Mouse (Mus musculus) hindbrain, embryonic 15.5 days (tissue): ENCODE results near the gene Ctsz. TPM values are rescaled to one million over a fixed set of nuclear protein-coding genes. Genes with fewer than 3 reads are reported as not detected.

Experiments used
- ATAC-seq: fragments of 200-750 bp; cut with Nextera tagmentation; 2 replicates; pipeline ENCODE4 v1.8.0; 2017; ENCODE audit warnings: low read depth, moderate number of reproducible peaks, moderate TSS enrichment; ENCODE audit not compliant: low FRiP score
- H3K27ac ChIP-seq: fragments of 300-500 bp; sonication (generic); replicated peaks from 2 replicates; pipeline ENCODE4 v1.5.1; 2015; ENCODE audit warnings: mild to moderate bottlenecking, inconsistent platforms
- H3K27me3 ChIP-seq: fragments of 300-500 bp; sonication (generic); 2 replicates; pipeline ENCODE4 v1.6.1; 2015; ENCODE audit warnings: control low read depth, inconsistent platforms
- H3K36me3 ChIP-seq: fragments of 300-500 bp; sonication (generic); 2 replicates; pipeline ENCODE4 v1.6.1; 2015; ENCODE audit warnings: control low read depth, inconsistent platforms
- H3K4me1 ChIP-seq: fragments of 300-500 bp; sonication (generic); replicated peaks from 2 replicates; pipeline ENCODE4 v1.6.1; 2015; ENCODE audit warnings: control low read depth, inconsistent platforms
- H3K4me2 ChIP-seq: fragments of 300-500 bp; sonication (generic); 2 replicates; pipeline ENCODE4 v1.6.1; 2015; ENCODE audit warnings: moderate library complexity, mild to moderate bottlenecking, inconsistent platforms
- H3K4me3 ChIP-seq: fragments of 300-500 bp; sonication (generic); 2 replicates; pipeline ENCODE4 v1.5.1; 2015; ENCODE audit warnings: mild to moderate bottlenecking, inconsistent platforms
- H3K9ac ChIP-seq: fragments of 300-500 bp; sonication (generic); 2 replicates; pipeline ENCODE4 v1.6.1; 2015; ENCODE audit warnings: inconsistent platforms
- H3K9me3 ChIP-seq: fragments of 300-500 bp; sonication (generic); 2 replicates; pipeline ENCODE4 v1.6.1; 2016; ENCODE audit warnings: control low read depth, inconsistent platforms
- WGBS: fragments of 180-500 bp; shearing (Covaris S2); methylation state at CpG from one replicate; pipeline ENCODE4 v1.1.7; 2015; 5-methylcytosine and 5-hydroxymethylcytosine counted together
- polyA plus RNA-seq: library from polyadenylated mRNA; unstranded; fragments of >200 nt; fragmentation: Nextera tagmentation; extraction: Ambion mirVana; gene quantifications from 2 replicates; pipeline ENCODE4 v1.2.1, GENCODE M21; 2015

Gene Ctsz
- polyA plus RNA-seq, 1 experiment from 2014 or later, result 74.8 TPM

- H3K4me3 ChIP-seq, result peak overlapping the region; percentile 99
- H3K36me3 ChIP-seq, result no peaks in the 10 kb centered on the region
- H3K4me1 ChIP-seq, result peaks cover 13% of the 10 kb centered on the region
- WGBS, result 48% methylated on average over 18 of the region's 18 CpGs
- H3K4me2 ChIP-seq, result peak overlapping the region; percentile 91
- no peak for ATAC-seq
- H3K27ac ChIP-seq, result no peak overlapping the region
- no peaks in the 10 kb centered on the region for H3K27me3 ChIP-seq
- H3K9me3 ChIP-seq, result no peaks in the 10 kb centered on the region
- H3K9ac ChIP-seq, result no peak overlapping the region
Observed at GRCm38 (mm10) chr2:174415001-174415730, 23.7 kb downstream of the Ctsz start.

- H3K9ac ChIP-seq, result no peak overlapping the region
- no peaks in the 10 kb centered on the region for H3K36me3 ChIP-seq
- no peaks in the 10 kb centered on the region for H3K27me3 ChIP-seq
- 84% methylated on average over 7 of the region's 7 CpGs for WGBS
- no peak for ATAC-seq
- no peak overlapping the region for H3K4me2 ChIP-seq
- no peak overlapping the region for H3K4me3 ChIP-seq
- H3K4me1 ChIP-seq, result peaks cover 13% of the 10 kb centered on the region
- no peak overlapping the region for H3K27ac ChIP-seq
- no peaks in the 10 kb centered on the region for H3K9me3 ChIP-seq
Observed at GRCm38 (mm10) chr2:174413127-174413526, 25.7 kb downstream of the Ctsz start.

- Histone ChIP-seq H3K36me3 (no peaks in the 10 kb centered on the region), H3K27ac (no peak overlapping the region), H3K9me3 (no peaks in the 10 kb centered on the region), H3K4me2 (no peak overlapping the region), H3K9ac (no peak overlapping the region), H3K4me3 (no peak overlapping the region), H3K27me3 (no peaks in the 10 kb centered on the region), H3K4me1 (no peaks in the 10 kb centered on the region)
- WGBS, result 58% methylated on average over 2 of the region's 2 CpGs
- no peak for ATAC-seq
Observed at GRCm38 (mm10) chr2:174410222-174410621, 28.6 kb downstream of the Ctsz start.

GRCm38 (mm10) chr2:174400396-174400795 lies 38.4 kb downstream of the Ctsz start:
- Histone ChIP-seq H3K9me3 (no peaks in the 10 kb centered on the region), H3K36me3 (no peaks in the 10 kb centered on the region), H3K27ac (no peak overlapping the region), H3K4me3 (no peak overlapping the region), H3K9ac (no peak overlapping the region), H3K4me1 (no peaks in the 10 kb centered on the region), H3K27me3 (no peaks in the 10 kb centered on the region), H3K4me2 (no peak overlapping the region)
- 81% methylated on average over 4 of the region's 4 CpGs for WGBS
- ATAC-seq, result no peak

GRCm38 (mm10) chr2:174397881-174398280 lies 41.0 kb downstream of the Ctsz start:
- WGBS, result 91% methylated on average over 6 of the region's 6 CpGs
- H3K4me3 ChIP-seq, result no peak overlapping the region
- H3K4me1 ChIP-seq, result no peaks in the 10 kb centered on the region
- no peak overlapping the region for H3K9ac ChIP-seq
- no peak overlapping the region for H3K27ac ChIP-seq
- H3K9me3 ChIP-seq, result no peaks in the 10 kb centered on the region
- no peak overlapping the region for H3K4me2 ChIP-seq
- no peaks in the 10 kb centered on the region for H3K36me3 ChIP-seq
- H3K27me3 ChIP-seq, result no peaks in the 10 kb centered on the region
- no peak for ATAC-seq

- WGBS, result 88% methylated on average over 1 of the region's 1 CpGs
- Histone ChIP-seq H3K9ac (no peak overlapping the region), H3K4me3 (no peak overlapping the region), H3K4me1 (no peaks in the 10 kb centered on the region), H3K27me3 (no peaks in the 10 kb centered on the region), H3K9me3 (no peaks in the 10 kb centered on the region), H3K36me3 (no peaks in the 10 kb centered on the region), H3K27ac (no peak overlapping the region), H3K4me2 (no peak overlapping the region)
- no peak for ATAC-seq
Observed at GRCm38 (mm10) chr2:174397065-174397464, 41.8 kb downstream of the Ctsz start.

GRCm38 (mm10) chr2:174396643-174397042 lies 42.2 kb downstream of the Ctsz start:
- no peaks in the 10 kb centered on the region for H3K9me3 ChIP-seq
- no peaks in the 10 kb centered on the region for H3K27me3 ChIP-seq
- H3K4me2 ChIP-seq, result no peak overlapping the region
- H3K4me3 ChIP-seq, result no peak overlapping the region
- ATAC-seq, result no peak
- no peak overlapping the region for H3K9ac ChIP-seq
- H3K27ac ChIP-seq, result no peak overlapping the region
- no peaks in the 10 kb centered on the region for H3K4me1 ChIP-seq
- 84% methylated on average over 10 of the region's 10 CpGs for WGBS
- H3K36me3 ChIP-seq, result no peaks in the 10 kb centered on the region

- no peak overlapping the region for H3K27ac ChIP-seq
- H3K4me3 ChIP-seq, result no peak overlapping the region
- no peaks in the 10 kb centered on the region for H3K36me3 ChIP-seq
- no peak overlapping the region for H3K4me2 ChIP-seq
- no peak overlapping the region for H3K9ac ChIP-seq
- ATAC-seq, result no peak
- H3K9me3 ChIP-seq, result no peaks in the 10 kb centered on the region
- H3K27me3 ChIP-seq, result no peaks in the 10 kb centered on the region
- 92% methylated on average over 5 of the region's 5 CpGs for WGBS
- no peaks in the 10 kb centered on the region for H3K4me1 ChIP-seq
Observed at GRCm38 (mm10) chr2:174393383-174393782, 45.5 kb downstream of the Ctsz start.

- H3K4me2 ChIP-seq, result no peak overlapping the region
Observed at GRCm38 (mm10) chr2:174392554-174392953, 46.3 kb downstream of the Ctsz start.

GRCm38 (mm10) chr2:174391936-174392335 lies 46.9 kb downstream of the Ctsz start:
- H3K4me1 ChIP-seq, result no peaks in the 10 kb centered on the region
- no peak overlapping the region for H3K4me2 ChIP-seq
- no peaks in the 10 kb centered on the region for H3K9me3 ChIP-seq
- no peak for ATAC-seq
- H3K4me3 ChIP-seq, result no peak overlapping the region
- H3K27me3 ChIP-seq, result no peaks in the 10 kb centered on the region
- 90% methylated on average over 3 of the region's 3 CpGs for WGBS
- no peak overlapping the region for H3K27ac ChIP-seq
- H3K9ac ChIP-seq, result no peak overlapping the region
- no peaks in the 10 kb centered on the region for H3K36me3 ChIP-seq

More at GRCm38 (mm10) chr2:174392554-174392953, 46.3 kb downstream of the Ctsz start:
- H3K9ac ChIP-seq, result no peak overlapping the region
- H3K36me3 ChIP-seq, result no peaks in the 10 kb centered on the region
- 65% methylated on average over 9 of the region's 9 CpGs for WGBS
- H3K27me3 ChIP-seq, result no peaks in the 10 kb centered on the region
- H3K4me3 ChIP-seq, result no peak overlapping the region
- no peak overlapping the region for H3K27ac ChIP-seq
- H3K9me3 ChIP-seq, result no peaks in the 10 kb centered on the region
- ATAC-seq, result no peak
- H3K4me1 ChIP-seq, result no peaks in the 10 kb centered on the region

- Histone ChIP-seq H3K4me1 (no peaks in the 10 kb centered on the region), H3K9ac (no peak overlapping the region), H3K36me3 (no peaks in the 10 kb centered on the region), H3K4me2 (no peak overlapping the region), H3K4me3 (no peak overlapping the region), H3K9me3 (no peaks in the 10 kb centered on the region), H3K27ac (no peak overlapping the region), H3K27me3 (no peaks in the 10 kb centered on the region)
- WGBS, result 92% methylated on average over 9 of the region's 9 CpGs
- ATAC-seq, result no peak
Observed at GRCm38 (mm10) chr2:174381021-174381420, 57.8 kb downstream of the Ctsz start.
